Mouse (Mus musculus): ENCODE measurements around the gene Isx. TPM values are rescaled to one million over a fixed set of nuclear protein-coding genes. Genes with fewer than 3 reads are reported as not detected.

The Isx gene
- polyA plus RNA-seq (2012; rRNA removed), result 0.08 TPM in 1 of 2 replicates, not detected in the other

- no peaks in the 10 kb centered on the region for H3K36me3 ChIP-seq (ENCODE audit: control insufficient read depth, insufficient read depth, low read length)
- TF ChIP-seq POLR2A (IDR thresholded peaks at IDR 0.05; ENCODE audit: control insufficient read depth, extremely low read depth, insufficient read depth, low read length, poor library complexity) (no peak), CTCF (IDR thresholded peaks at IDR 0.05; ENCODE audit: borderline replicate concordance, control insufficient read depth, extremely low read depth, insufficient read depth, low read length, poor library complexity) (no peak)
- no peaks in the 10 kb centered on the region for H3K27me3 ChIP-seq (ENCODE audit: control insufficient read depth, insufficient read depth, low read length)
- no peak within 1 kb of the TSS for H3K4me3 ChIP-seq (ENCODE audit: control insufficient read depth, insufficient read depth, low read length)
- DNase-seq, result no peak
- H3K4me1 ChIP-seq (replicated peaks; ENCODE audit: control insufficient read depth, insufficient read depth, low read length), result no peaks in the 10 kb centered on the region
- 76% methylated on average over 3 of the region's 3 CpGs for WGBS
- H3K27ac ChIP-seq (ENCODE audit: control insufficient read depth, insufficient read depth, low read length), result no peak within 1 kb of the TSS
These were observed at the start of gene Isx for GRCm38 (mm10) chr8:74872940-74873339. Isx (plus strand) TSS chr8:74873173.

DNA sequence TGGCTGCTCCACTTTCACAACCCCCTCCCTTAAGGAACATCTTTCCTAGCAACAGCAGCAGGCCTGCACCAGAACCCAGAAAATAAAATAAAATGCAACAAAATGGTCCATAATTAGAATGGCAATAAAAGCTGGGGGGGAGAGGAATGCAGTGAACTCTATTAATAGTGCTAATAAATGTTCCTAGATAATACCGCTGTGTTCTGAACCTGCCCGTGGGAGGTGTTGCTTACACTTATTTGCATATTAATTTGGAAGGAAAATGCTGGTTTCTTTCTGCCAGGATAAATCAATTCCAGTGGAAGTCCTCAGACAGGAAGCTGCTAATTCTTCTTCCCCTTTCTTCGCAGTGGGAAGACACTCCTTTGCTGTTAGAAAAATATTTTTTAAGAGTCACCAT, 45.3 kb upstream of the Isx start:
- 67% methylated on average over 3 of the region's 3 CpGs for WGBS

DNA sequence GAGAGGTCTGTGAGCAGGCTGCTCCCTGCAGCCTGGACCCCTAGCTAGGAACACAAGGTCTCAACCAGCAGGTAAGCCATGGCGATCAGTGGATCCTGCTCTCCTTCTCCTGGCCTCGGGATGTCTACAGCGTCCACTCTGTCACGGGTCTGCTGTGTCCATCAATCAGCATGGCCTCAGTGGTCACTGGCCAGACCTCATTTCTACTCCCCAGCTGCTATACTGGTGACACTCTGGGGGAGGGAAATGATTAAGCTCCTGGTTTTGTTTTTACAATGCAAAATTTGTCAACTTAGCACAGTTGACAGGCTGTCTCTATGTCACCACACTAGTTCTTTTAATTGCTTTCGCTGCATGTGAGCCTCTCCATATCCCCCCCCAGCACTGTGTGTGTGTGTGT, 41.7 kb upstream of the Isx start:
- 72% methylated on average over 5 of the region's 5 CpGs for WGBS
- H3K4me1 ChIP-seq (replicated peaks; ENCODE audit: control insufficient read depth, insufficient read depth, low read length), result no peaks in the 10 kb centered on the region
- TF ChIP-seq CTCF (IDR thresholded peaks at IDR 0.05; ENCODE audit: borderline replicate concordance, control insufficient read depth, extremely low read depth, insufficient read depth, low read length, poor library complexity) (no peak), POLR2A (IDR thresholded peaks at IDR 0.05; ENCODE audit: control insufficient read depth, extremely low read depth, insufficient read depth, low read length, poor library complexity) (no peak)
- no peaks in the 10 kb centered on the region for H3K36me3 ChIP-seq (ENCODE audit: control insufficient read depth, insufficient read depth, low read length)
- H3K4me3 ChIP-seq (ENCODE audit: control insufficient read depth, insufficient read depth, low read length), result no peak overlapping the region
- H3K27me3 ChIP-seq (ENCODE audit: control insufficient read depth, insufficient read depth, low read length), result no peaks in the 10 kb centered on the region
- H3K27ac ChIP-seq (ENCODE audit: control insufficient read depth, insufficient read depth, low read length), result no peak overlapping the region
- no peak for DNase-seq

More for the DNA sequence above, 45.3 kb upstream of the Isx start:
- DNase-seq, result no peak
- H3K27me3 ChIP-seq (ENCODE audit: control insufficient read depth, insufficient read depth, low read length), result no peaks in the 10 kb centered on the region
- no peaks in the 10 kb centered on the region for H3K4me1 ChIP-seq (replicated peaks; ENCODE audit: control insufficient read depth, insufficient read depth, low read length)
- H3K4me3 ChIP-seq (ENCODE audit: control insufficient read depth, insufficient read depth, low read length), result no peak overlapping the region
- no peak overlapping the region for H3K27ac ChIP-seq (ENCODE audit: control insufficient read depth, insufficient read depth, low read length)
- TF ChIP-seq POLR2A (IDR thresholded peaks at IDR 0.05; ENCODE audit: control insufficient read depth, extremely low read depth, insufficient read depth, low read length, poor library complexity), result no peak
- TF ChIP-seq CTCF (IDR thresholded peaks at IDR 0.05; ENCODE audit: borderline replicate concordance, control insufficient read depth, extremely low read depth, insufficient read depth, low read length, poor library complexity), result no peak
- H3K36me3 ChIP-seq (ENCODE audit: control insufficient read depth, insufficient read depth, low read length), result no peaks in the 10 kb centered on the region

DNA sequence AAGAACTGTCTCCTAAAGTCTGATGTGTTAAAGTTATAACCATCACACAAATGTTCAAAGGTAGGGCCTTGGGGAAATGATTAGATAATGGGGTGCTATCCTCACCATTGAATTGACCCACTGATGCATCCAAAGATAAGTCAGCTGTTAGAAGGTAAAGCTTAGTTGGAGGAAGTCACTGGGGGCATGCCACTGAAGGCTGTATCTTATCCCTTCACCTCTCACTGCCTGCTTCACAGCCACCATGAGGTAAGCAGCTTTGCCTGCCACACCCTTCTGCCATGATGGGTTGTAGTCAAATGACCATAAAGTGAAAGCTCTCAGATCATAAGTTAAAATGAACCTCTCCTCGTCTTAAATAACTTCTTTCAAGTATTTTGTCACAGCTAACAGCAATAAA, 38.7 kb upstream of the Isx start:
- TF ChIP-seq CTCF (IDR thresholded peaks at IDR 0.05; ENCODE audit: borderline replicate concordance, control insufficient read depth, extremely low read depth, insufficient read depth, low read length, poor library complexity), result no peak
- no peak for TF ChIP-seq POLR2A (IDR thresholded peaks at IDR 0.05; ENCODE audit: control insufficient read depth, extremely low read depth, insufficient read depth, low read length, poor library complexity)
- Histone ChIP-seq H3K4me1 (replicated peaks; ENCODE audit: control insufficient read depth, insufficient read depth, low read length) (no peaks in the 10 kb centered on the region), H3K27me3 (ENCODE audit: control insufficient read depth, insufficient read depth, low read length) (no peaks in the 10 kb centered on the region), H3K4me3 (ENCODE audit: control insufficient read depth, insufficient read depth, low read length) (no peak overlapping the region), H3K36me3 (ENCODE audit: control insufficient read depth, insufficient read depth, low read length) (no peaks in the 10 kb centered on the region), H3K27ac (ENCODE audit: control insufficient read depth, insufficient read depth, low read length) (no peak overlapping the region)
- WGBS, result 58% methylated on average over 1 of the region's 1 CpGs
- DNase-seq, result no peak

DNA sequence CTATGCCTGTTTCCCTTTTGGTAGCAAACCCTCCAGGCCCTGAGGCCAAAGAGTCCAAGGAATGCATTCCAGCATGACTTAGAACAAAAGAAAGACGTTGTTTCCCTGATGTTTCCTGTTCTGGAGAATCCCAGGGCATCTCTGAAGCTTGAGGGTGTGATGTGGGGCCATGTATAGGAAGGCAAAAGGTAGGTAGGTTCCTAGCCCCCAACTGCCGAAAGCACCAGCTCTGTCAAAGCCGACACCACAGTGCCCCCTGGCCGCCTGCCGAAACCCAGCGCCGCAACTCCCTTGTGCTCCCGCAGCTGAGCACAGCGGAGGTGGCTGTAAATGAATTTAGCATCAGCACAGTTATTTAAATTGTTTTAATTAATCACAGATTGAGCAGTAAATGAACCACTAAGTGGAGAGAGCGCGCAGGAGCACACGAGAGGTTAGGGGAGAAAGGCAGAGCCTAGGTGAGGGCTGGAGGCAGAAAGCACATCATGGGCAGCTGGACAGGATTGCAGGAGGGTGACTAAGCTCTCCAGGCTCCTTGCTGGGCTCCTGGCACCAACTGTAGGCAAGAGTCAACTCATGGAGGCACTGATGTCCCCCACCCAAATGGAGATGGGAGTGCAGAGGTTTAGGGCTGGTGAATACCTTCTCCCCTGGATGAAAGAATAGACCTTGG, 25.5 kb upstream of the Isx start:
- no peak for DNase-seq
- Histone ChIP-seq H3K4me1 (replicated peaks; ENCODE audit: control insufficient read depth, insufficient read depth, low read length) (no peaks in the 10 kb centered on the region), H3K27me3 (ENCODE audit: control insufficient read depth, insufficient read depth, low read length) (no peaks in the 10 kb centered on the region), H3K4me3 (ENCODE audit: control insufficient read depth, insufficient read depth, low read length) (no peak overlapping the region), H3K36me3 (ENCODE audit: control insufficient read depth, insufficient read depth, low read length) (no peaks in the 10 kb centered on the region), H3K27ac (ENCODE audit: control insufficient read depth, insufficient read depth, low read length) (no peak overlapping the region)
- TF ChIP-seq CTCF (IDR thresholded peaks at IDR 0.05; ENCODE audit: borderline replicate concordance, control insufficient read depth, extremely low read depth, insufficient read depth, low read length, poor library complexity) (no peak), POLR2A (IDR thresholded peaks at IDR 0.05; ENCODE audit: control insufficient read depth, extremely low read depth, insufficient read depth, low read length, poor library complexity) (no peak)
- WGBS, result 25% methylated on average over 12 of the region's 12 CpGs

DNA sequence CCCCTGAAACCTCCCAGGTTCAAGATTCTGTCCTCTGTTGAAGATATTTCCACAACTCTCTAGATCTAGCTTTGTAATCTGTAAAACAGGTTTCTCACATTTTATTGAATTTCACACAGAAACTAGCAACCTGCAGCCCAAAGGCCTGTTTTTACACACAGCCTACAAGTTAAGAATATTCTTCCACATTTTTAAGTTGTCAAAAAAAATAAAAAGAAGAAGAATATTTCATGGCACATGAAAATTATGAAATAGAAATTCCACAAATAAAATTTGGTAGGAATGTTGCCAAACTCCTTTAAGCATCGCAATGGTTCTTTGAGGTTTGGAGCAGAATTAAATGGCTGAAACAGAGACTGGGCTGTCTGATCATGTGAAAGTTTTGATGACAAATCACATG, 24.3 kb upstream of the Isx start:
- Histone ChIP-seq H3K36me3 (ENCODE audit: control insufficient read depth, insufficient read depth, low read length) (no peaks in the 10 kb centered on the region), H3K4me1 (replicated peaks; ENCODE audit: control insufficient read depth, insufficient read depth, low read length) (no peaks in the 10 kb centered on the region), H3K27ac (ENCODE audit: control insufficient read depth, insufficient read depth, low read length) (no peak overlapping the region), H3K4me3 (ENCODE audit: control insufficient read depth, insufficient read depth, low read length) (no peak overlapping the region), H3K27me3 (ENCODE audit: control insufficient read depth, insufficient read depth, low read length) (no peaks in the 10 kb centered on the region)
- WGBS, result 97% methylated on average over 1 of the region's 1 CpGs
- DNase-seq, result no peak
- no peak for TF ChIP-seq CTCF (IDR thresholded peaks at IDR 0.05; ENCODE audit: borderline replicate concordance, control insufficient read depth, extremely low read depth, insufficient read depth, low read length, poor library complexity)
- no peak for TF ChIP-seq POLR2A (IDR thresholded peaks at IDR 0.05; ENCODE audit: control insufficient read depth, extremely low read depth, insufficient read depth, low read length, poor library complexity)

DNA sequence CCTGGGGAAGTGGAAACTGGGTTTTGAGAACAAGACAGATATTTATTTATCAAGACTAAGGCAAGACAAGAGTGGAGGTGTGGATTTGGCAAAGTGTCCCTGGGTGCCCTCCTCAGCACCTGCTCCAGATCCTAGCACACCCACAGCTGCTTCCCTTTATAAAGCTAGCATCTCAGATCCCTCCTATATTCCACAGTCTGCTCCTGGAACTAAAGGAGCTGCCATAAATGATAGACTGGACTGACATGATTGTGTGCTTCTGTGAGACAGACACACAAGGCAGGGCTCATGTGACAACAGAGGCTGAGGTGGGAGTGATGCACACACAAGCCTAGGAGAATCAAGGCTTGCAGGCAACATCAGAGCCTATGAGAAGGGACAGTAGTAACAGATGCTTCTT, 22.0 kb upstream of the Isx start:
- no peak for DNase-seq
- Histone ChIP-seq H3K27me3 (ENCODE audit: control insufficient read depth, insufficient read depth, low read length) (no peaks in the 10 kb centered on the region), H3K4me1 (replicated peaks; ENCODE audit: control insufficient read depth, insufficient read depth, low read length) (no peaks in the 10 kb centered on the region), H3K27ac (ENCODE audit: control insufficient read depth, insufficient read depth, low read length) (no peak overlapping the region), H3K4me3 (ENCODE audit: control insufficient read depth, insufficient read depth, low read length) (no peak overlapping the region), H3K36me3 (ENCODE audit: control insufficient read depth, insufficient read depth, low read length) (no peaks in the 10 kb centered on the region)
- no peak for TF ChIP-seq POLR2A (IDR thresholded peaks at IDR 0.05; ENCODE audit: control insufficient read depth, extremely low read depth, insufficient read depth, low read length, poor library complexity)
- no peak for TF ChIP-seq CTCF (IDR thresholded peaks at IDR 0.05; ENCODE audit: borderline replicate concordance, control insufficient read depth, extremely low read depth, insufficient read depth, low read length, poor library complexity)

All from thymus, adult 2 months (tissue).